Mouse (Mus musculus) liver, adult 2 months (tissue): Measurements from ENCODE around the gene Srsf7.

Experiments
- CTCF ChIP-seq: fragments of 200-500 bp; IDR thresholded peaks from 2 replicates; pipeline ENCODE4 v1.5.1; 2011; ENCODE audit warnings: low read depth, low read length, control low read depth
- POLR2A ChIP-seq: fragments of 200-500 bp; IDR thresholded peaks from 2 replicates; pipeline ENCODE4 v1.6.1; 2011; ENCODE audit warnings: low read length, control low read depth; ENCODE audit not compliant: insufficient read depth; ENCODE audit errors: extremely low read depth

DNA sequence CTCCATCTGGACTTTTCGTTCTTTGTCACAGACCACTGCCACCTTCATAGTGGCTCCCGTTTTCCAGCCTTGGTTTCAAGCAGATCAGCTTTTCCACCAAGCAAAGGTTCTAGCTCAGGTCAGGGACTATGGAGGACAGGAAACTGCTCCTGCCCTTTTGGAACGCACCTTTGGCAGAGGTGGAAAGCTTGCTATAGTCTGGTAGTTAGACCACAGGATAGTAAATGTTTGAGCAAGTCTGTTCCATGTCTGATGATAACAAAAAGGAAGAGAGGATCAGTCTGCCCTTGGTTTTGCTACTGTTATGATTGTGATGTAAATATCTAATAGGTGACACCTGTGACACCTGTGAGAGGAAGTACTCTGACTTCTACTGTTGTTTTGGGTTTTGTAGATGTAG, 31.1 kb downstream of the Srsf7 start:
- no peak for TF ChIP-seq CTCF
- TF ChIP-seq POLR2A, result no peak
